Mouse (Mus musculus) left cerebral cortex, adult 18-20 months (tissue): ENCODE results near the gene Rex1bd. TPM values are rescaled to one million over a fixed set of nuclear protein-coding genes. Genes with fewer than 3 reads are reported as not detected.

Experiments used
- DNase-seq, 2 experiments: peaks; one replicate each; pipeline ENCODE4 v3.0.0; 2021 to 2022; ENCODE audit warnings: low spot score in 2 of 2, mixed read lengths in 1 of 2
- total RNA-seq, 2 experiments: library from RNA; stranded (reverse); gene quantifications; 2 replicates each; pipeline ENCODE4 v1.2.3; 2021

The Rex1bd gene
- total RNA-seq, 2 experiments from 2014 or later: 118 to 122 TPM

- no peak for DNase-seq
Measured at GRCm38 (mm10) chr8:70457882-70458281, 48.7 kb downstream of the Rex1bd start.

GRCm38 (mm10) chr8:70456996-70457395 is 49.6 kb downstream of the Rex1bd start:
- no peak for DNase-seq

Other genes starting within 250 kb of the Rex1bd start
- gene Homer3, start 223.9 kb downstream of the Rex1bd start, total RNA-seq: 1 to 10 TPM; 7.9 to 9.8 TPM
- 10 to 100 TPM; 42.0 to 49.1 TPM for gene Ddx49, start 204.3 kb downstream of the Rex1bd start, total RNA-seq
- 100 to 1,000 TPM; 141 to 145 TPM for gene Cope, start 204.2 kb downstream of the Rex1bd start, total RNA-seq
- gene Cers1, start 191.0 kb downstream of the Rex1bd start, total RNA-seq: 10 to 100 TPM; 86.4 to 94.3 TPM
- gene Gdf1, start 176.9 kb downstream of the Rex1bd start, total RNA-seq: 10 to 100 TPM; 16.4 to 19.1 TPM
- gene Upf1, start 153.5 kb downstream of the Rex1bd start, total RNA-seq: 10 to 100 TPM; 64.1 to 73.7 TPM
- gene Comp, start 133.2 kb downstream of the Rex1bd start, total RNA-seq: under 1 TPM; 0.30 to 0.33 TPM
- 100 to 1,000 TPM; 152 to 154 TPM for gene Crtc1, start 67.2 kb downstream of the Rex1bd start, total RNA-seq
- 10 to 100 TPM; 43.7 to 44.4 TPM for gene Klhl26, start 29.8 kb downstream of the Rex1bd start, total RNA-seq
- gene Tmem59l, start 19.4 kb downstream of the Rex1bd start, total RNA-seq: 100 to 1,000 TPM; 295 to 296 TPM
- 1 to 10 TPM; 1.5 to 2.8 TPM for gene Crlf1, start 13.6 kb downstream of the Rex1bd start, total RNA-seq
- gene Uba52, start 4.0 kb upstream of the Rex1bd start, total RNA-seq: 100 to 1,000 TPM; 924 to 953 TPM
- 100 to 1,000 TPM; 407 to 421 TPM for gene Fkbp8, start 21.0 kb upstream of the Rex1bd start, total RNA-seq
- 10 to 100 TPM; 44.8 to 46.4 TPM for gene Kxd1, start 21.2 kb upstream of the Rex1bd start, total RNA-seq
- gene Ell, start 32.7 kb upstream of the Rex1bd start, total RNA-seq: 10 to 100 TPM; 19.0 to 21.6 TPM
- gene Isyna1, start 87.6 kb upstream of the Rex1bd start, total RNA-seq: 10 to 100 TPM; 50.4 to 60.8 TPM
- gene Ssbp4, start 102.1 kb upstream of the Rex1bd start, total RNA-seq: 100 to 1,000 TPM; 250 to 264 TPM
- 1 to 10 TPM in 1 of 2 experiments, under 1 TPM in 1; 0.70 to 1.0 TPM for gene Lrrc25, start 109.4 kb upstream of the Rex1bd start, total RNA-seq
- not detected for gene Gdf15, start 125.7 kb upstream of the Rex1bd start, total RNA-seq
- gene Pgpep1, start 153.6 kb upstream of the Rex1bd start, total RNA-seq: 10 to 100 TPM; 11.6 to 17.9 TPM
- gene Lsm4, start 166.5 kb upstream of the Rex1bd start, total RNA-seq: 10 to 100 TPM; 65.0 to 70.9 TPM
- gene Jund, start 192.2 kb upstream of the Rex1bd start, total RNA-seq: 100 to 1,000 TPM; 221 to 289 TPM
- gene Iqcn, start 196.7 kb upstream of the Rex1bd start, total RNA-seq: under 1 TPM; 0.09 to 0.16 TPM
- gene Gm3336, start 211.8 kb upstream of the Rex1bd start, total RNA-seq: not detected
- gene Pde4c, start 217.0 kb upstream of the Rex1bd start, total RNA-seq: 1 to 10 TPM; 1.6 to 3.4 TPM
- 100 to 1,000 TPM; 870 to 892 TPM for gene Rab3a, start 247.9 kb upstream of the Rex1bd start, total RNA-seq